Mouse (Mus musculus): ENCODE measurements around the gene Mgst2. TPM values are rescaled to one million over a fixed set of nuclear protein-coding genes. Genes with fewer than 3 reads are reported as not detected.

The Mgst2 gene
- polyA plus RNA-seq (2015; fragmentation: Nextera tagmentation; extraction: Ambion mirVana) = 16.0 and 18.3 TPM in 2 replicates

DNA sequence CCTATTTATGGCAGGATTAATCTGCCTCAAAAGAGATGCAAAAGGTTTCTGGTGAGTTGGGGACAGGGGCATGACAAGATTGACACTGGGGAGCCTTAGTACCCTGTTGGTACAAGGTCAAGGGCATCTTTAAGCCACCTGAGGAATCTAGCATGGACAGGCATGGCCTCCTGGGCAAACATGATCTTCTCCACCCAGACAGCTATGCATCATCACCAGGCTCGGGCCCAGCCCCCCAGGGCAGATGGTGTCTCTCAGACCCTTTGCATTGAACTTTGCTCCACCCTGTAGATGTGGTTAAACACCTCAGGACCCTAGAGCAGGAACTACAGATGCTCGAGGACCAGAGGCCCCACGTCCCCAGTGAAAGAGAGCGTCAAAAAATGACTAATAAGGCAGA, at the start of gene Mgst2:
Gene Mgst2 (plus strand): TSS at position 301 of the 400 bp plus-strand sequence.
- H3K27ac ChIP-seq = peak within 1 kb of the TSS; percentile 27; the same call in 1 of the 2 replicates
- H3K36me3 ChIP-seq = no peaks in the 10 kb centered on the region
- no peaks in the 10 kb centered on the region for H3K27me3 ChIP-seq
- no peak for ATAC-seq (ENCODE audit: insufficient number of reproducible peaks, low FRiP score, low TSS enrichment, low read depth)
- H3K4me3 ChIP-seq = no peak within 1 kb of the TSS
- H3K9ac ChIP-seq = no peak within 1 kb of the TSS
- no peak within 1 kb of the TSS for H3K4me2 ChIP-seq
- WGBS = 45% methylated on average over 4 of the region's 4 CpGs
- peaks cover 12% of the 10 kb centered on the region; the same call in 1 of the 2 replicates for H3K4me1 ChIP-seq
- H3K9me3 ChIP-seq = no peaks in the 10 kb centered on the region

DNA sequence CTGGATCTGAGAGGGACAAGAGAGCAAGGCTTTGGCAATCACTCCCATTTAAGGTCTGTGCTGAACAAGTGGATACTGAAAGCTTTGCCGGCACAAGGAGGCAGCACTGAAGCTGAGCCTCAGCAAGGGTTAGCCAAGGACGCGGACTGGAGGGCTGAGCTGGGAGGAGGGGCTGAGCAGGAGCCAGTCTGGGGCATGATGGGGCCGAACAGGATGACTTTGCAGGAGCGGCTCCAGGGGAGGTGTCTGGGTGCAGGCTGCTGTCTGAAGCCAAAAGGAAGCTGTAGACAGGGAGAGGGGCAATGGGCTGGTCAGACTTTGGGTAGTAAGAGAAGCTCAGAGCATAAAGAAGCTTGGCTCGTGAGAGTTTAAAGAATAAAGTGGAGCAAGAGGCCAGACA, 48.2 kb upstream of the Mgst2 start:
- H3K4me2 ChIP-seq = no peak overlapping the region
- H3K9ac ChIP-seq = no peak overlapping the region
- H3K36me3 ChIP-seq = no peaks in the 10 kb centered on the region
- 7% methylated on average over 6 of the region's 6 CpGs for WGBS
- H3K9me3 ChIP-seq = no peaks in the 10 kb centered on the region
- no peak overlapping the region for H3K27ac ChIP-seq
- no peaks in the 10 kb centered on the region for H3K27me3 ChIP-seq
- ATAC-seq (ENCODE audit: insufficient number of reproducible peaks, low FRiP score, low TSS enrichment, low read depth) = no peak
- H3K4me1 ChIP-seq = peaks cover 5% of the 10 kb centered on the region
- no peak overlapping the region for H3K4me3 ChIP-seq

DNA sequence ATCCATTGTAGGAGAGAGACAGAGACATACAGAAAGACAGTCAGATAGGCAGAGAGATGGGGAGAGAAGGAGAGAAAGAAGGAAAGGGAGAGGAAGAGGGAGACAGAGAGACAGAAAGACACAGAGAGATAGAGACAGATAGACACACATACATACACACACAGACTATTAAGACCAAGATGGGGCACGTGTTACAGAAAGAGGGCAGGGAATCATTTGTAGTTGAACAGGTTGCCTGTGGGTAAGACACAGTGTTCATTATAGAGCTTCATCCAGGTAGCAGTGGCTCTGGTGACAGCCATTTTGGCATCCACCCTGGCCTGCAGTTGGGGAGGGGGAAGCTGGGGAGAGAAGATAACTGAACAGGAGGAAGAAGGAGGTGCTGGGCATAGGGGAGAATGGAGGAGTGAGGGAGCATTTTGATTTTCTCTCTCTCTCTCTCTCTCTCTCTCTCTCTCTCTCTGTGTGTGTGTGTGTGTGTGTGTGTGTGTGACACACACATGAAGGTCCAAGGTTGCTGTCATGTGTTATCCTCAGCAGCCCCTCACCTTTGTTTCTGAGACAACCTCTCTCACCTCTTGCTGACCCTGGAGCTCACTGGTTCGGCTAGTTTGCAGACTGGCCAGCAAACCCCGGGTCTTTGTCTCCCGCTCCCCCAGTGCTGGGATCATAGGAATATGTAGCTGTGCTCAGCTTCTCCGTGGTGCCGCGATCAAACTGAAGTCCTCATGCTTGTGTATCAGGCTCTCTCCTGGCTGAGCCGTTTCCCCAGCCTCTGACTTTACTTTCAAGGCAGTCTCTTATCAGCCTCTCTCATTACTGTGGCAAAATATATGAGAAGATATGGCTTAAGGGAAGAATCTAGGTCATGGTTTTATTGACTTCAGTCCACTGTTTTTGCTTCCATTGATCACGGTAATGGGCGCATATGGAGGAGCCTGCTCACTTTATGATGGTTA, 47.5 kb upstream of the Mgst2 start:
- ATAC-seq (ENCODE audit: insufficient number of reproducible peaks, low FRiP score, low TSS enrichment, low read depth) = no peak
- Histone ChIP-seq H3K27ac (no peak overlapping the region), H3K9ac (no peak overlapping the region), H3K4me2 (no peak overlapping the region), H3K36me3 (no peaks in the 10 kb centered on the region), H3K4me3 (no peak overlapping the region), H3K9me3 (no peaks in the 10 kb centered on the region), H3K4me1 (peaks cover 5% of the 10 kb centered on the region), H3K27me3 (no peaks in the 10 kb centered on the region)
- WGBS = 83% methylated on average over 10 of the region's 10 CpGs

- Histone ChIP-seq H3K4me3 (no peak overlapping the region), H3K27me3 (no peaks in the 10 kb centered on the region), H3K4me2 (no peak overlapping the region), H3K36me3 (no peaks in the 10 kb centered on the region), H3K9me3 (no peaks in the 10 kb centered on the region), H3K27ac (no peak overlapping the region), H3K9ac (no peak overlapping the region), H3K4me1 (peaks cover 5% of the 10 kb centered on the region)
- ATAC-seq (ENCODE audit: insufficient number of reproducible peaks, low FRiP score, low TSS enrichment, low read depth) = no peak
- WGBS = 81% methylated on average over 13 of the region's 13 CpGs
These were observed 45.9 kb upstream of the Mgst2 start for GRCm38 (mm10) chr3:51614278-51614677.

DNA sequence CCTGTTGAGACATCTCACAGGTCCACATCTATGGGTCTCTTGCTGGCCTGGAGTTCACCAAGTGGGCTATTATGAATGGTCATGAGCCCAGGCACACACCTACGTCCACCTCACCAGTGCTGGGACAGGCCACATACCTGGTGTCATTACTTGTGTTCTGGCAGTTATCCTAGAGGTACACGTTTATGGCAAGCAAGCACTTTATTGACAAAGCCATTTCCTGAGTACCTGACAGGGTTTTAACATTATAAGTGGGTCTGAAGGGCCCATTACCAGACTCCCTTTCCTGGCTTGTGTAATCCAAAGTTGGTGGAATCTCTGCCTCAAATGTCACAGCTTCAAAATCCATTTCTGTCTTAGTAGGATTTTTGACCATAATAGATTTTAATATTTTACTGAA, 36.2 kb upstream of the Mgst2 start:
- Histone ChIP-seq H3K4me2 (no peak overlapping the region), H3K4me3 (no peak overlapping the region), H3K36me3 (no peaks in the 10 kb centered on the region), H3K4me1 (no peaks in the 10 kb centered on the region), H3K9me3 (no peaks in the 10 kb centered on the region), H3K27me3 (no peaks in the 10 kb centered on the region), H3K9ac (no peak overlapping the region), H3K27ac (no peak overlapping the region)
- ATAC-seq (ENCODE audit: insufficient number of reproducible peaks, low FRiP score, low TSS enrichment, low read depth) = no peak
- WGBS = 50% methylated on average over 2 of the region's 2 CpGs

DNA sequence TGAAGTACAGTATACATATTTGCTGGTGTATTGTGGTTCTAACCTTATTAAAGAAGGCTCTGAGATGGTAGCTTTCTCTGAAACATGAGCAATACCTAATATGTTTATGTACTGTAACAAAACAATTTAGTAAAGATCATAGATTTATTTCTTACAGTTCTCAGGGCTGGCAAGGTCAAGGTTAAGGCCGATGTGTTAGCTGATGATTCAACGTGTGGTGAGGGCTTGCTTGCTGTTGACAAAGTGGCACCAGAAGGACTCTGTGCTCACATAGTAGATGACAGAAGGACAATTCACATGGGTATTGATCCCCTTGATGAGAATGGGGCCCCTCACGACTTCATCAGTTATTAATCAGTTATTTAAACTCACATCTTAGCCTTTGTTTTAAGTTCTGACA, 32.4 kb upstream of the Mgst2 start:
- Histone ChIP-seq H3K27ac (no peak overlapping the region), H3K9ac (no peak overlapping the region), H3K36me3 (no peaks in the 10 kb centered on the region), H3K4me1 (no peaks in the 10 kb centered on the region), H3K9me3 (no peaks in the 10 kb centered on the region), H3K4me2 (no peak overlapping the region), H3K4me3 (no peak overlapping the region), H3K27me3 (no peaks in the 10 kb centered on the region)
- ATAC-seq (ENCODE audit: insufficient number of reproducible peaks, low FRiP score, low TSS enrichment, low read depth) = no peak
- WGBS = 72% methylated on average over 3 of the region's 3 CpGs

- H3K9ac ChIP-seq = no peak overlapping the region
- H3K27me3 ChIP-seq = no peaks in the 10 kb centered on the region
- no peak overlapping the region for H3K4me2 ChIP-seq
- H3K27ac ChIP-seq = no peak overlapping the region
- no peak overlapping the region for H3K4me3 ChIP-seq
- H3K9me3 ChIP-seq = no peaks in the 10 kb centered on the region
- WGBS = 19% methylated on average over 3 of the region's 3 CpGs
- H3K4me1 ChIP-seq = no peaks in the 10 kb centered on the region
- ATAC-seq (ENCODE audit: insufficient number of reproducible peaks, low FRiP score, low TSS enrichment, low read depth) = no peak
- H3K36me3 ChIP-seq = no peaks in the 10 kb centered on the region
These were observed 31.2 kb upstream of the Mgst2 start for GRCm38 (mm10) chr3:51628977-51629376.

DNA sequence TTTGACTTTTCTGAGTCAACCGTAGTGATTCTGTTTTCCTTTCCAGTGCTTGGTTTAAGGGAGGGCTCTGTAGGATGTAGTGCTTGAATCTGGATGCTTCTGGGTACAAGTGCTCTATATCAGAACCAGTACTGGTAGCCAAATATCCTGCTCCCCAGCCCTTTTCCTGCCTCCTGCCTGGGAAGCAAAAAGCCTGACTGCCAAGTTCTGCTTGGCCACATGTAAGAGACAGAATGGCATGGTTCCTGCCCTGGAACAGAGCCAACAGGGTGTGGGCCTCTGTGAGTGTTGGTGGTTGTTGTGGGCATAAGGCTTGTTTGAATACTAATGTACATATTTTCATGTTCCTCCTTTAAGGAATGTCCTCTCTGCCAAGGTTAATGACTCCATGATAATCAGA, 29.4 kb upstream of the Mgst2 start:
- Histone ChIP-seq H3K4me3 (no peak overlapping the region), H3K27ac (no peak overlapping the region), H3K27me3 (no peaks in the 10 kb centered on the region), H3K9ac (no peak overlapping the region), H3K36me3 (no peaks in the 10 kb centered on the region), H3K4me2 (no peak overlapping the region), H3K9me3 (no peaks in the 10 kb centered on the region), H3K4me1 (no peaks in the 10 kb centered on the region)
- no peak for ATAC-seq (ENCODE audit: insufficient number of reproducible peaks, low FRiP score, low TSS enrichment, low read depth)
- WGBS = 95% methylated on average over 1 of the region's 1 CpGs

DNA sequence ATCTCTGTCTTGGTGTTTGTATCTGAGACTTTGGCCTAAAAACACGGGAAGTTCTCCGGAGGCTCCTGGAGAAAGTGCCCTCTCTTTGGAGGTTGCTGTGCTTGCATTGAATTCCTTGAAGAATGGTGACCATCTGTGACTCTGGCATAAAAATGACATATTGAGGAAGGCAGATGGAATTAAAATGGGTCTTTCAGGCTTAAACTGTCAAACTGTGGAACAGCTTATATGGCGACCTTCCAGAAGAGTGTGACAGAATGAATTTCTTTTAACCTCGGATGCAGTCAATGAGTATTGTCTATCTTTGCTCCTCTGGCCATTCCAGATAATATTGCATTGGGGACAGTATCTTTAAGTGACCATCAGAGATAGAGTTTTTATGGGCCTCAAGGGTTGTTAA, 28.2 kb upstream of the Mgst2 start:
- 90% methylated on average over 4 of the region's 4 CpGs for WGBS
- H3K36me3 ChIP-seq = no peaks in the 10 kb centered on the region
- no peak overlapping the region for H3K27ac ChIP-seq
- H3K4me3 ChIP-seq = no peak overlapping the region
- H3K4me1 ChIP-seq = no peaks in the 10 kb centered on the region
- no peaks in the 10 kb centered on the region for H3K27me3 ChIP-seq
- no peaks in the 10 kb centered on the region for H3K9me3 ChIP-seq
- no peak for ATAC-seq (ENCODE audit: insufficient number of reproducible peaks, low FRiP score, low TSS enrichment, low read depth)
- H3K4me2 ChIP-seq = no peak overlapping the region
- H3K9ac ChIP-seq = no peak overlapping the region

DNA sequence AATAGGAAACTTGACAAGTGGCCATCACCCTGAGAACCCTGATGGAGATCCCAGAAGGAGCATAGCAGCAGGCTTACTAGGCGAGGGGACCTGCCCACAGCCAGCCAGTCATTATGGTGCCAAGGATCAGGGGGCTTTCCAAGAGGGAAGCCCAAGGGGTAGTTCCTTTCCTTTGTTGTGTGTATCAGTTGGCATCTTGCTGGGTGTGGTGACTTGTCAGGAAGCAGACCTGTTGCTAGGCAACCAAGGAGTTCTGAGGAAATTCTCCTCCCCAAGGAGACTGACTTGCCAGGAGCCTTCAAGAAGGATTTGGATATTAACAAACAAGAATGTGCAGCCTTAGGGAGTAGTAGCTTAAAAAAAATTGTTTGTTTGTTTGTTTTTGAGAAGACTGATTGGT, 25.7 kb upstream of the Mgst2 start:
- H3K9ac ChIP-seq = no peak overlapping the region
- H3K9me3 ChIP-seq = no peaks in the 10 kb centered on the region
- no peak overlapping the region for H3K4me3 ChIP-seq
- no peak for ATAC-seq (ENCODE audit: insufficient number of reproducible peaks, low FRiP score, low TSS enrichment, low read depth)
- no peaks in the 10 kb centered on the region for H3K36me3 ChIP-seq
- H3K27me3 ChIP-seq = no peaks in the 10 kb centered on the region
- no peak overlapping the region for H3K4me2 ChIP-seq
- H3K4me1 ChIP-seq = no peaks in the 10 kb centered on the region
- WGBS = 66% methylated on average over 1 of the region's 1 CpGs
- H3K27ac ChIP-seq = no peak overlapping the region

DNA sequence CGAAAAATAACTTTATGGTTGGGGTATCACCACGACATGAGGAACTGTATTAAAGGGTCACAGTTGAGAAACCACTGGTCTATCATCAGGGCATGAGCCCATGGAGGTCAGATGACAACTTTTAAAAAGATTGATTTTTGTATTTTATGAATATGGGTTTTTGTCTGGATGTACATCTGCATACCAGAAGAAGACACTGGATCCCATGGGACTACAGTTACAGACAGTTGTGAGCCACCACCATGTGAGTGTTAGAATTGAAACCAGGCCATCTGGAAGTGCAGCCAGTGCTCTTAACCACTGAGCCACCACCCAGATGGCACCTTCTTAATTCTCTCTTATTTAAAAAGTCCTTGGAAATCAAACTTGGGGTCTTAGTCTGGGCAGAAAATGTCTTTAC, 24.2 kb upstream of the Mgst2 start:
- H3K27ac ChIP-seq = no peak overlapping the region
- no peak overlapping the region for H3K4me3 ChIP-seq
- 84% methylated on average over 2 of the region's 2 CpGs for WGBS
- H3K27me3 ChIP-seq = no peaks in the 10 kb centered on the region
- H3K4me2 ChIP-seq = no peak overlapping the region
- no peaks in the 10 kb centered on the region for H3K4me1 ChIP-seq
- no peak for ATAC-seq (ENCODE audit: insufficient number of reproducible peaks, low FRiP score, low TSS enrichment, low read depth)
- H3K36me3 ChIP-seq = no peaks in the 10 kb centered on the region
- no peaks in the 10 kb centered on the region for H3K9me3 ChIP-seq
- H3K9ac ChIP-seq = no peak overlapping the region

DNA sequence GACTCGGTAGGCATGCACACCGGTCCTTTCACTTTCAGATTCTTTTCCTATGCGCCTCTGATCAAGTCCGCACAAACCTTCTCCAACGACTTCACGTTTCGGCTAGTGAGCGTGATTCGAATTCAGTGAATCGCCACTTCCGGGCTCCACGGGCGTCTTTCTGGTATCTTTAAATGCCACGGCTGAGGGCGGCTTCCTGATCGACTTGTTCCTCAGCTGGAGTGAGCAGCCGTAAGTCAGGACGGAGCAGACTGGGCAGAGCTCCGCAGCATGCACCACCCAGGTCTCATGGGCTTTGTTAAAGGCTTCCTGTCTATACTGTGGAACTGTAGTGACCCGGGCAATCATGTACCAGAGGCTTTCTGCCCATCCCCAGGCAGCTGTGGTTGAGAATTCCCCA, 23.5 kb upstream of the Mgst2 start:
- no peak overlapping the region for H3K9ac ChIP-seq
- no peak overlapping the region for H3K4me3 ChIP-seq
- WGBS = 84% methylated on average over 20 of the region's 20 CpGs
- H3K27me3 ChIP-seq = no peaks in the 10 kb centered on the region
- ATAC-seq (ENCODE audit: insufficient number of reproducible peaks, low FRiP score, low TSS enrichment, low read depth) = no peak
- H3K4me1 ChIP-seq = no peaks in the 10 kb centered on the region
- H3K27ac ChIP-seq = no peak overlapping the region
- H3K36me3 ChIP-seq = no peaks in the 10 kb centered on the region
- no peak overlapping the region for H3K4me2 ChIP-seq
- no peaks in the 10 kb centered on the region for H3K9me3 ChIP-seq
